ENCODE assay signal across 27 mouse cellular contexts in genomic region chr12:104004689-104005088, GRCm38 (mm10). TPM values are rescaled to one million over a fixed set of nuclear protein-coding genes. Genes with fewer than 3 reads are reported as not detected.
DNase-seq lines count a peak whose midpoint lies in the region; ATAC-seq and TF ChIP-seq lines count a peak whose summit lies in the region.
"Had no signal": no experiment of that assay in that cellular context is flagged by ENCODE, and none has a peak within 500 bp of the region (broad histone marks: within the 10 kb centered on the region; RNA-seq: fewer than 3 reads in every experiment).

No protein-coding gene starts in this region.

- H3K27me3 ChIP-seq in intestine, postnatal 0 days (replicated peaks; ENCODE audit: control insufficient read depth, insufficient read depth, low read length): no peaks in the 10 kb centered on the region
- no peaks in the 10 kb centered on the region for H3K27me3 ChIP-seq in intestine, embryonic 16.5 days (replicated peaks; ENCODE audit: control insufficient read depth, insufficient read depth, low read length)
- H3K27me3 ChIP-seq in midbrain, postnatal 0 days (ENCODE audit: insufficient read depth, low read length): no peaks in the 10 kb centered on the region
- no peaks in the 10 kb centered on the region for H3K27me3 ChIP-seq in midbrain, embryonic 14.5 days (ENCODE audit: control insufficient read depth, insufficient read depth, low read length)
- H3K27me3 ChIP-seq: embryonic facial prominence, embryonic 12.5 days; hindbrain, embryonic 12.5 days had no signal

- H3K36me3 ChIP-seq in intestine, postnatal 0 days (ENCODE audit: control insufficient read depth, insufficient read depth): no peaks in the 10 kb centered on the region
- H3K36me3 ChIP-seq in intestine, embryonic 16.5 days (ENCODE audit: control insufficient read depth, insufficient read depth, low read length): no peaks in the 10 kb centered on the region
- H3K36me3 ChIP-seq in midbrain, postnatal 0 days (ENCODE audit: insufficient read depth, low read length): no peaks in the 10 kb centered on the region
- no peaks in the 10 kb centered on the region for H3K36me3 ChIP-seq in midbrain, embryonic 14.5 days (ENCODE audit: control insufficient read depth, insufficient read depth, low read length)
- H3K36me3 ChIP-seq: embryonic facial prominence, embryonic 12.5 days; heart, embryonic 13.5 days; hindbrain, embryonic 12.5 days had no signal

- H3K4me3 ChIP-seq in intestine, postnatal 0 days (ENCODE audit: low read depth, low read length): no peak overlapping the region
- H3K4me3 ChIP-seq in intestine, embryonic 16.5 days (ENCODE audit: low read length): no peak overlapping the region
- H3K4me3 ChIP-seq in midbrain, postnatal 0 days (ENCODE audit: low read depth, low read length): no peak overlapping the region
- no peak overlapping the region for H3K4me3 ChIP-seq in midbrain, embryonic 14.5 days (replicated peaks; ENCODE audit: low read depth, low read length)
- H3K4me3 ChIP-seq: embryonic facial prominence, embryonic 12.5 days; heart, embryonic 13.5 days; hindbrain, embryonic 12.5 days had no signal

- no peak for DNase-seq in midbrain, postnatal 0 days (ENCODE audit: low spot score)
- no peak for DNase-seq in midbrain, embryonic 14.5 days
- DNase-seq in ZHBTc4 (ENCODE audit: low read depth, low spot score): peak; percentile 12
- DNase-seq in frontal cortex, postnatal 10 days (ENCODE audit: low spot score in 2 of 2): no peak
- no peak for DNase-seq in heart, postnatal 25 days (ENCODE audit: low spot score)
- DNase-seq: adrenal gland, postnatal 10 days; cerebellum, adult 11-12 months; cerebellum, adult 9-10 months; cerebellum, postnatal 25 days; gastrocnemius, postnatal 14 days; heart, postnatal 4 days had no signal

- no peak overlapping the region for H3K4me2 ChIP-seq in intestine, postnatal 0 days (replicated peaks; ENCODE audit: low read depth)
- no peak overlapping the region for H3K4me2 ChIP-seq in intestine, embryonic 16.5 days (ENCODE audit: low read depth, low read length)
- H3K4me2 ChIP-seq in midbrain, postnatal 0 days (ENCODE audit: low read depth, low read length, poor library complexity, severe bottlenecking): no peak overlapping the region
- no peak overlapping the region for H3K4me2 ChIP-seq in midbrain, embryonic 14.5 days (ENCODE audit: low read length)
- H3K4me2 ChIP-seq: embryonic facial prominence, embryonic 12.5 days; heart, embryonic 13.5 days; hindbrain, embryonic 12.5 days had no signal

- WGBS in intestine, postnatal 0 days: 84% methylated on average over 5 of the region's 5 CpGs
- 84% methylated on average over 5 of the region's 5 CpGs for WGBS in intestine, embryonic 16.5 days
- 82% methylated on average over 5 of the region's 5 CpGs for WGBS in midbrain, postnatal 0 days
- WGBS in midbrain, embryonic 14.5 days: 80% methylated on average over 5 of the region's 5 CpGs

- no peaks in the 10 kb centered on the region for H3K9me3 ChIP-seq in intestine, postnatal 0 days (ENCODE audit: control insufficient read depth)
- no peaks in the 10 kb centered on the region for H3K9me3 ChIP-seq in intestine, embryonic 16.5 days (ENCODE audit: control insufficient read depth, low read length)
- H3K9me3 ChIP-seq in midbrain, postnatal 0 days (ENCODE audit: low read length): no peaks in the 10 kb centered on the region
- no peaks in the 10 kb centered on the region for H3K9me3 ChIP-seq in midbrain, embryonic 14.5 days (ENCODE audit: control insufficient read depth, low read length)
- H3K9me3 ChIP-seq: embryonic facial prominence, embryonic 12.5 days had no signal

- peak; percentile 12; the same call in 1 of the 2 replicates for TF ChIP-seq CTCF in intestine, postnatal 0 days (IDR thresholded peaks at IDR 0.05; ENCODE audit: low read depth)
- peak; percentile 31; the same call in 1 of the 2 replicates for TF ChIP-seq CTCF in midbrain, postnatal 0 days (IDR thresholded peaks at IDR 0.05)

- ATAC-seq in intestine, postnatal 0 days: no peak
- no peak for ATAC-seq in intestine, embryonic 16.5 days
- ATAC-seq in midbrain, postnatal 0 days (ENCODE audit: low FRiP score): no peak
- no peak for ATAC-seq in midbrain, embryonic 14.5 days (ENCODE audit: low FRiP score, low TSS enrichment)
- ATAC-seq: forebrain, embryonic 16.5 days; hindbrain, embryonic 16.5 days had no signal

- intact Hi-C loops in heart, postnatal 25 days (cut with DNase I): no loop called here

- 0 out of 2 replicates have a peak, but pooled peaks cover 8% of the 10 kb centered on the region for H3K4me1 ChIP-seq in intestine, postnatal 0 days (replicated peaks; ENCODE audit: control insufficient read depth, insufficient read depth, low read length)
- no peaks in the 10 kb centered on the region for H3K4me1 ChIP-seq in intestine, embryonic 16.5 days (ENCODE audit: control insufficient read depth, insufficient read depth, low read length)
- no peaks in the 10 kb centered on the region for H3K4me1 ChIP-seq in midbrain, postnatal 0 days (ENCODE audit: insufficient read depth, low read length)
- H3K4me1 ChIP-seq in midbrain, embryonic 14.5 days (ENCODE audit: control insufficient read depth, insufficient read depth, low read length): no peaks in the 10 kb centered on the region
- H3K4me1 ChIP-seq: embryonic facial prominence, embryonic 12.5 days; hindbrain, embryonic 12.5 days had no signal

- no peak overlapping the region for H3K27ac ChIP-seq in intestine, postnatal 0 days (ENCODE audit: low read depth, low read length)
- no peak overlapping the region for H3K27ac ChIP-seq in intestine, embryonic 16.5 days (ENCODE audit: low read length)
- H3K27ac ChIP-seq in midbrain, postnatal 0 days (ENCODE audit: low read depth, low read length): no peak overlapping the region
- H3K27ac ChIP-seq in midbrain, embryonic 14.5 days (replicated peaks; ENCODE audit: low read depth, low read length): no peak overlapping the region
- H3K27ac ChIP-seq: embryonic facial prominence, embryonic 12.5 days; heart, embryonic 13.5 days; hindbrain, embryonic 12.5 days had no signal

- no peak overlapping the region for H3K9ac ChIP-seq in intestine, postnatal 0 days (ENCODE audit: low read depth, low read length)
- no peak overlapping the region for H3K9ac ChIP-seq in intestine, embryonic 16.5 days (ENCODE audit: low read depth, low read length)
- no peak overlapping the region for H3K9ac ChIP-seq in midbrain, postnatal 0 days (replicated peaks; ENCODE audit: low read length, poor library complexity, severe bottlenecking)
- H3K9ac ChIP-seq in midbrain, embryonic 14.5 days (replicated peaks; ENCODE audit: low read length): no peak overlapping the region
- H3K9ac ChIP-seq: embryonic facial prominence, embryonic 12.5 days; heart, embryonic 13.5 days; hindbrain, embryonic 12.5 days had no signal

RNA-seq across cellular contexts. Expression of gene Serpina9, which starts 8.9 kb away (rescaled TPM):
- polyA plus RNA-seq in intestine, postnatal 0 days (2015; fragmentation: Nextera tagmentation; extraction: Ambion mirVana): not detected in 2 replicates
- polyA plus RNA-seq in intestine, embryonic 16.5 days (2015; fragmentation: Nextera tagmentation; extraction: Ambion mirVana): 0.04 TPM in 1 of 2 replicates, not detected in the other
- 0.85 TPM in 1 of 2 replicates, not detected in the other for total RNA-seq in midbrain, postnatal 0 days (2014; rRNA removed)
- polyA plus RNA-seq in midbrain, postnatal 0 days (2015; fragmentation: Nextera tagmentation; extraction: Ambion mirVana): 0.14 and 0.22 TPM in 2 replicates
- polyA plus RNA-seq in midbrain, embryonic 14.5 days (2014; fragmentation: Nextera tagmentation; extraction: Ambion mirVana): not detected in 2 replicates
- under 1 TPM; 0.08 to 0.13 TPM for total RNA-seq in heart, postnatal 25 days (2021)
- total RNA-seq: gastrocnemius, adult 18-20 months; gastrocnemius, postnatal 14 days; heart, postnatal 4 days had no signal
- polyA plus RNA-seq: forebrain, embryonic 11.5 days; forebrain, embryonic 16.5 days; gonadal fat pad, adult 2 months had no signal

RNA-seq across cellular contexts. Expression of gene Serpina11, which starts 14.9 kb away (rescaled TPM):
- polyA plus RNA-seq in intestine, postnatal 0 days (2015; fragmentation: Nextera tagmentation; extraction: Ambion mirVana): not detected in 2 replicates
- 0.09 and 0.38 TPM in 2 replicates for polyA plus RNA-seq in intestine, embryonic 16.5 days (2015; fragmentation: Nextera tagmentation; extraction: Ambion mirVana)
- total RNA-seq in midbrain, postnatal 0 days (2014; rRNA removed): not detected in 2 replicates
- polyA plus RNA-seq in midbrain, postnatal 0 days (2015; fragmentation: Nextera tagmentation; extraction: Ambion mirVana): not detected in 2 replicates
- polyA plus RNA-seq in midbrain, embryonic 14.5 days (2014; fragmentation: Nextera tagmentation; extraction: Ambion mirVana): not detected in 2 replicates
- total RNA-seq in heart, postnatal 25 days (2021): not detected
- total RNA-seq: ES-E14; gastrocnemius, adult 18-20 months; gastrocnemius, postnatal 14 days; heart, postnatal 4 days had no signal
- polyA plus RNA-seq: C2C12; cortical plate, adult 2 months; embryonic facial prominence, embryonic 12.5 days; forebrain, embryonic 11.5 days; forebrain, embryonic 16.5 days; frontal cortex, adult 2 months; gonadal fat pad, adult 2 months; heart, embryonic 13.5 days; heart, postnatal 0 days; hindbrain, embryonic 12.5 days; hindbrain, embryonic 16.5 days had no signal

RNA-seq across cellular contexts. Expression of gene Serpina12, which starts 39.6 kb away (rescaled TPM):
- polyA plus RNA-seq in intestine, postnatal 0 days (2015; fragmentation: Nextera tagmentation; extraction: Ambion mirVana): not detected in 2 replicates
- not detected in 2 replicates for polyA plus RNA-seq in intestine, embryonic 16.5 days (2015; fragmentation: Nextera tagmentation; extraction: Ambion mirVana)
- total RNA-seq in midbrain, postnatal 0 days (2014; rRNA removed): 0.16 TPM in 1 of 2 replicates, not detected in the other
- not detected in 2 replicates for polyA plus RNA-seq in midbrain, postnatal 0 days (2015; fragmentation: Nextera tagmentation; extraction: Ambion mirVana)
- polyA plus RNA-seq in midbrain, embryonic 14.5 days (2014; fragmentation: Nextera tagmentation; extraction: Ambion mirVana): not detected in 2 replicates
- not detected for total RNA-seq in heart, postnatal 25 days (2021)
- total RNA-seq: gastrocnemius, adult 18-20 months; gastrocnemius, postnatal 14 days; heart, adult 8-10 months; heart, postnatal 4 days had no signal
- polyA plus RNA-seq: C2C12; cortical plate, adult 2 months; embryonic facial prominence, embryonic 12.5 days; forebrain, embryonic 11.5 days; forebrain, embryonic 16.5 days; frontal cortex, adult 2 months; heart, postnatal 0 days; hindbrain, embryonic 12.5 days; hindbrain, embryonic 16.5 days had no signal

RNA-seq across cellular contexts. Expression of gene Serpina1e, which starts 45.9 kb away (rescaled TPM):
- 177 and 211 TPM in 2 replicates for polyA plus RNA-seq in intestine, postnatal 0 days (2015; fragmentation: Nextera tagmentation; extraction: Ambion mirVana)
- polyA plus RNA-seq in intestine, embryonic 16.5 days (2015; fragmentation: Nextera tagmentation; extraction: Ambion mirVana): 49.8 and 59.2 TPM in 2 replicates
- not detected in 2 replicates for total RNA-seq in midbrain, postnatal 0 days (2014; rRNA removed)
- not detected in 2 replicates for polyA plus RNA-seq in midbrain, postnatal 0 days (2015; fragmentation: Nextera tagmentation; extraction: Ambion mirVana)
- polyA plus RNA-seq in midbrain, embryonic 14.5 days (2014; fragmentation: Nextera tagmentation; extraction: Ambion mirVana): not detected in 2 replicates
- total RNA-seq in heart, postnatal 25 days (2021): under 1 TPM in 1 of 2 experiments, not detected in 1; 0.20 TPM
- total RNA-seq: ES-E14; gastrocnemius, postnatal 14 days had no signal
- polyA plus RNA-seq: C2C12; cortical plate, adult 2 months; embryonic facial prominence, embryonic 12.5 days; forebrain, embryonic 11.5 days; forebrain, embryonic 16.5 days; frontal cortex, adult 2 months; hindbrain, embryonic 12.5 days; hindbrain, embryonic 16.5 days had no signal
